Mouse (Mus musculus) megakaryocyte, embryonic 14.5 days (primary cell): ENCODE data around the gene Adpgk.

Experiments used
- FLI1 ChIP-seq: IDR thresholded peaks from 2 replicates; pipeline ENCODE4 v1.6.1; 2012; ENCODE audit warnings: low read length, inconsistent platforms, mixed read lengths
- GATA1 ChIP-seq: IDR thresholded peaks from 3 replicates; pipeline ENCODE4 v1.6.1; 2012; ENCODE audit warnings: mixed read lengths, low read length, inconsistent platforms, borderline replicate concordance

DNA sequence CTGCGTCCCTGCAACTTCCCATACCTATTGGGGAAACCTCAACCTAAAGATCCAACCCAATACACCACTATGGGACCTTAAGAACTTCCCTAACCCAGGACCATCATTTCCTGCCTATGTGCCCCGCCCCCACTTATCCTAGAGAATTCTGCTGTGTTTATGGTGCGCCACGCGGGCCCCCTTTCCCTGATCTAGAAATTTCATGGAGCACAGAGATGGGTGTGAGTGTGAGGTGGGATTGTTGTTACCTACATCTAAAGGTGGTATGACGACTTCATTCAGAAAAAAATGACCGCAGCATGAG, 8.7 kb upstream of the Adpgk start:
- TF ChIP-seq FLI1 (no peak), GATA1 (no peak)
